Mouse (Mus musculus): ENCODE data around the gene Phf12.

Phf12 gene

DNA sequence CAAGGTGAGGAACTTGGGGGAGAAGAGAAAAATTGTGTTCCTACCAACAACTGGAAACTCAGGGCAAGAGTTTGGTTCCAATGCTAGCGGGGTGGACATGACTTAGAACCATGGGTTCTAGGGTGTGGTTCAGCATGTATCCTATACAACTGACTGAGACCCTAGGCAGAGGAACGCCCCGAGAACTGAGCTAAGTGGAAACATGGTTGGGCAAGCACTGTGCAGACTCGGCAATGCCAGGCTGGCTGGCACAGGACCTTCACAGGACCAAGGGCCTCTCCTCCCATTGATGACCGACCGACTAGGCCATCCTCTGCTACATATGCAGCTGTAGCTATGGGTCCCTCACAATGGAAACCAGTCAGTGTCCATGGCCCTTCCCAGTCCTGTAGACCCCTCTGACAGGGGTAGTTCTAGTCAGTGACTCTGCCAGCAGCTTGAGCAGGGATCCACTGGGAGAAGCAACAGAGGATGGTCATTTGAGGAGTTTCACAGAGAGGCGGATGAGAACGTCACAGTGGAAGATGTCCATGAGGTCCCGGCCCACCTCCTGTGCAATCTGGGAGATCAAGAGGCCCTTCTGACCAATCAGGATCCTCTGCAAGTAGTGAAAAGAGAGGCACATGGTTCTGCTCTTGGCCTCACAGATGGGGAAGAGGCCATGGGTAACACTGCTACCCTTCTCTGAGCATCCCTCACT is 91.2 kb downstream of the Phf12 start:
- DNase-seq (ENCODE audit: low spot score): no peak

DNA sequence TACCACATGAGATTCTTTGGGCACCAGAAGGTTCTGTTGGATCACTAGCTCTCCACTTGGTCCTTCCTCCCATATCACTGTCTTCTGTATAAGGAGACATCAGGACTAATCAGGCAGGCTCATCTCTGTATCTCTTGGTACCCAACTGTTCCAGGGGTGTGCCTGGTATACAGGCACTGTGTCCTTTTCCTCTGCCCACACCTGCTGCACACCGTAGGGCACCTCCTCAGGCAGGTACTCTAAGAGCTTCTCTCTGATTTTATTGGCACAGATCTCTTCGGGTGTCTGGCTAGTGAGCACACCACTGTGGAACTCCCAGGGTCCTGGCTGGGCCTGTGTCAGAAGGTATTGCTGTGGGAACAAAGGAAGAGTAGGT is 91.7 kb downstream of the Phf12 start:
- no peak for DNase-seq (ENCODE audit: low spot score)

DNA sequence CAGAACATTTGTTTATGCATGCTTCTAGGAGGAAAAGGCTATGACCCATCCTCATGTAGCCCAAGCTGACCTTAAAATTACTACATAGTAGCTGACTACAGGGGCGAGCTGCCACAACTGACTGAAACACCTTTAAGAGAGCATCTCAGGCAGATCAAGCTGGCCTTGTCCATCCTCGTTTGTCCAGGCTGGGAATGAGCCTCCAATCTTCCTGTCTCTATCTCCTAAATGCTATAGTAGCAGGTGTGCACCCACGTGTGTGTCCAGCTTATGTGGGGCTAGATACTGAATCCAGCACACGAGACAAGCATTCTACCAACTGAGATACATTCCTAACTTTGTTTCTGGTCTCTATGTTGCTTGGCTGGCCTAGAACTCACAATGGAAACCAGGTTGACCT is 92.1 kb downstream of the Phf12 start:
- no peak for DNase-seq (ENCODE audit: low spot score)

Measured in embryo, embryonic 10 days (tissue).